Mouse (Mus musculus) lung, adult 2 months (tissue): ENCODE measurements around the gene Ifi47.

Experiments used
- CTCF ChIP-seq: fragments of 200-500 bp; IDR thresholded peaks from 2 replicates; pipeline ENCODE4 v1.5.1; 2011; ENCODE audit warnings: mild to moderate bottlenecking, low read length, control low read depth; ENCODE audit not compliant: insufficient read depth
- POLR2A ChIP-seq: fragments of 200-500 bp; IDR thresholded peaks from 2 replicates; pipeline ENCODE4 v1.6.1; 2011; ENCODE audit warnings: low read depth, mild to moderate bottlenecking, control low read depth, low read length, borderline replicate concordance; ENCODE audit errors: extremely low read depth

DNA sequence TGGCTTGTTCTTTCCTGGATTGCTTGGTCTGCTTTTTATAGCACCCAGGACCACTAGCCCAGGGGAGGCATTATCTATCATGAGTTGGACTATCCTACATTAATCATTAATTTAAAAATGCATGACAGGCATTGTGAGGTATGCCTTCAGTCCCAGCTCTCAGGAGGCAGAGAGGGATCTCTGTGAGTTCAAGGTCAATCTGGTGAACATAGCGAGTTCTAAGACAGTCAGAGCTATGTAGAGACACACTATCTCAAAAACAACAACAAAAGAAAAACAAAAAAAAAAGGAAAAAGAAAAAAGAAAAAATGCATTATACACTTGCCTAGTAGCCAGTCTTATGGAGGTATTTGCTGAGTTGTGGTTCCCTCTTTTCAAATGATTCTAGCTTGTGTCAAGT lies 8.0 kb downstream of the Ifi47 start:
- TF ChIP-seq CTCF, result no peak
- TF ChIP-seq POLR2A, result no peak
